Mouse (Mus musculus) left cerebral cortex, postnatal 14 days (tissue): ENCODE measurements at regions not wholly inside any gene's neighbourhood (a gene's known extent, or its start where the extent isn't known, plus 50 kb on each side); places are given as distances from the start of the nearest gene placed in this dataset.

Experiments
- DNase-seq, 2 experiments: peaks; one replicate each; pipeline ENCODE4 v3.0.0; 2021 to 2022; ENCODE audit warnings: low spot score in 2 of 2, mixed read lengths in 1 of 2
- intact Hi-C: fragments of 180-260 bp; cut with DNase I; formaldehyde crosslinking; loops from one replicate; pipeline ENCODE4 v1.15.1; 2025

- intact Hi-C loops: no loop called here
- no peak for DNase-seq
Measured at GRCm38 (mm10) chrX:118320123-118320522, 106.9 kb upstream of the Tgif2lx2 start.

- DNase-seq: peak in 1 of 2 experiments; percentile 0
- intact Hi-C loops: no loop called here
Measured at GRCm38 (mm10) chrX:118356888-118357287, 70.1 kb upstream of the Tgif2lx2 start.
